Mouse (Mus musculus): ENCODE data around the gene Ang. TPM values are rescaled to one million over a fixed set of nuclear protein-coding genes. Genes with fewer than 3 reads are reported as not detected.
A peak's percentile ranks its signal among the peaks of the same experiment; 100 is the strongest.

Gene Ang
- 3.7 and 3.9 TPM in 2 replicates for polyA plus RNA-seq (2015; fragmentation: Nextera tagmentation; extraction: Ambion mirVana)

DNA sequence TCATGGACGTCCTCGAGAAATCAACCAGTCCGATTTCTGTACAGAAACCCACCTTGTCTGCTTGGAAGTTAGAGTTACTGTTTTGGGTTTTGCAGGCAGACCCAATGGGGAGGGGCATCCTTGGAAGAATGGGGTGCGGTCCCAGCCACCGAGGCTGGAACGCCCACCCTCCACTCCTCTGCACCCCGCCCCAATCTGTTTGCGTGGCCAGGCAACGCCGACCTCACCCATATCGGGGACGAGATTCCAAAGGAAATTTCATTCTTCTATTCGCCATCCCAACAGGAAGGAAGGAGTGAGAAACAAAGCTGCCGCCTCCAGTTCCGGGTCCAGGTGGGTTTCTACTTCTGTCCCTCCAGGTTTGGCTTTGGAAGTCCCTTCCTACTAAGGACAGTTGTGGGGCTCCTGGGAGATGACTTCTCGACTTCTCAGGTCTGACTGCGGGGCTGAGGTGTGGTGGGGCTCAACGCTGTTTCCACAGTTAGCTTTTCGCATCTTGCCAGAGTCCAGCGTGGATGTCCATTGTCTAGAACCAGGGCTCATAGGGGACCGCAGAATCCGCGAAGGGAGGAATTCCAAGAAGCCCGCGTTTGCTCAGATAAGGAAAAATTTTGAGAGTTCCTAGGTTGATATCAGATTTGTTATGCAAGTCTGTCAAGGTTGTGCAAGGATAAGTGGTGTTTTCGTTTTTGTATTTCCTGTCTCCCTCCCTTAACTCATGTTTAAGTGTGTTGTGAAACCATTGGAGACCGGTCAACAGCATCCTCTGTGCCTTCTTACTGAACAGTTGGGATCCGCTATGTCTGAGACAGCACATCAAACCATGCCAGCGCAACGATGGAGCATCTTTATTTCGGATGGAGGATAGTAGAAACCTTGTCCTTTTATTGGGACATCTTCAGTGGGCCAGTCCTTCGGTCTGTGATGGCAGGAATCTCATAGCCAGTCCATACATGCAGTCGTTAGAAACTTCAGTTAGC lies at the start of gene Ang, which contains the start of gene Rnase4:
TSS of gene Ang (plus strand) at position 230 of the 980 bp plus-strand sequence.
TSS of gene Rnase4 (plus strand) at position 157 of the 980 bp plus-strand sequence.
- Histone ChIP-seq H3K9me3 (no peaks in the 10 kb centered on the region), H3K27me3 (no peaks in the 10 kb centered on the region; the same call in 1 of the 2 replicates), H3K27ac (replicated peaks) (peak within 1 kb of the TSS; percentile 83), H3K4me3 (peak within 1 kb of the TSS; percentile 70), H3K36me3 (no peaks in the 10 kb centered on the region), H3K4me1 (replicated peaks) (peaks cover 17% of the 10 kb centered on the region), H3K9ac (peak within 1 kb of the TSS; percentile 76), H3K4me2 (peak within 1 kb of the TSS; percentile 86)
- ATAC-seq (ENCODE audit: low read depth): peak; percentile 25; the same call in 1 of the 2 replicates
- WGBS: 9% methylated on average over 33 of the region's 33 CpGs

DNA sequence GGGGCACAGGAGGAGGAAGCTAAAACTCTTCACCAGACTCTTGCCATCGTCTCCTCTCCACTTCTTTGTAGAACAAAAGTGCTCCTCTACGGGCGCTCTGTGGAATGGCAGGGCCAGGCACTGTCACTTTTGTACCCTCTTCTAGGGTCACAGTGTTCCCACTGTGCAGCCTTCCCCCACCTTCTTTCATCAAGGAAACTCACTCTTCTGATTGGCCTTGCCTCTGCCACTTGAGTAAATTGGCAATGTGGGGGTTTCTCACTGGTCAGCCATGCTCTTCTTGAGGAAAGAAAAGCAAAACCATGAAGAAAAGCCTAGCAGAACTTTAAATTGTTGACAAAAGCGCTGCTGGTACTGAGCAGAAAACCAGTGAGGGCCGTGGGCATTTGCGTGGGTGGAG lies 49.2 kb upstream of the Ang start, which contains the start of gene Rnase9:
TSS of gene Rnase9 (minus strand) at position 101 of the 400 bp plus-strand sequence.
- Histone ChIP-seq H3K27me3 (no peaks in the 10 kb centered on the region), H3K4me1 (replicated peaks) (no peaks in the 10 kb centered on the region), H3K9ac (no peak within 1 kb of the TSS), H3K9me3 (no peaks in the 10 kb centered on the region), H3K4me2 (no peak within 1 kb of the TSS), H3K27ac (replicated peaks) (no peak within 1 kb of the TSS), H3K4me3 (no peak within 1 kb of the TSS), H3K36me3 (no peaks in the 10 kb centered on the region)
- WGBS: 70% methylated on average over 6 of the region's 6 CpGs
- no peak for ATAC-seq (ENCODE audit: low read depth)

DNA sequence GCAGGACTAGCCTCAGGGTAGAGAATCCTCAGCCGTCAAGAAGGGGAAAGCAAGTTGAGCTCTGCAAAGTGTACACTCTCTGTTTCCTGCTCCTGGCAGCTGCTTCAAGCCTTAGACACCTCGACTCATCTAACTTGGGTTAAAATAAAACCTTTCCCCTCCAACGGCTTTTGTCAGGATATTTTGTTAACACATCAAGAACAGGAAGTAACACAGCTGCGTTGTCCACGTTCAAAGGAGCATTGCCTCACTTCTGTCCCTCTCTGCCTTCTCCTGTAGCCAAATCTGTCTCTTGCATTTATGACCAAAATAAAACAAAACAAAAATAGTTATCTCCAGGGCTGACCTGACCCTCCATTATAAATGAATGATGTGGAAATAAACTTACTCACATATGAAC lies 43.1 kb upstream of the Ang start:
- ATAC-seq (ENCODE audit: low read depth): no peak
- Histone ChIP-seq H3K9ac (no peak overlapping the region), H3K4me1 (replicated peaks) (no peaks in the 10 kb centered on the region), H3K4me2 (no peak overlapping the region), H3K36me3 (no peaks in the 10 kb centered on the region), H3K27me3 (no peaks in the 10 kb centered on the region), H3K4me3 (no peak overlapping the region), H3K27ac (replicated peaks) (no peak overlapping the region), H3K9me3 (no peaks in the 10 kb centered on the region)
- 72% methylated on average over 5 of the region's 5 CpGs for WGBS

DNA sequence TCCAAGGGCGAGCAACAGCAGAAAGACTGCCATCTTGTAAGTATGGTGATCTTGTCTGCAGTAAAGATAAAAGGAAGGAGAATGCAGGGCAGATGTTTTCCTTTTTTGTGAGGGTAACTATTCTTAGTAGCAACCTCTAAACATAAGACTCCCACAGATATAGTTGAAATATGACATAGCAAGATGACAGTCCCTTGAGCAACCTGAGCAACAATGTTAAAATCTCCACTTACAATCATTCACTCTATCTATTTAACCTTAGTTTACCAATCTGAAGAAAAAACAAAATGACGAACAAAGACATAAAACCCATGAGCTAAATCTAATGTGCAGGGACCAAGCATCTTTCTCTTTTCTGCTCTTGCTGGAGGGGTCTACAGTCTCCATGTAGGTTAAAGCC lies 40.9 kb upstream of the Ang start, which contains the start of gene Rnase11:
TSS of gene Rnase11 (minus strand) at position 101 of the 400 bp plus-strand sequence.
- no peak within 1 kb of the TSS for H3K4me3 ChIP-seq
- H3K4me2 ChIP-seq: no peak within 1 kb of the TSS
- ATAC-seq (ENCODE audit: low read depth): no peak
- WGBS: 89% methylated on average over 2 of the region's 2 CpGs
- no peak within 1 kb of the TSS for H3K9ac ChIP-seq
- H3K9me3 ChIP-seq: no peaks in the 10 kb centered on the region
- H3K36me3 ChIP-seq: no peaks in the 10 kb centered on the region
- peaks cover 12% of the 10 kb centered on the region; the same call in 1 of the 2 replicates for H3K4me1 ChIP-seq (replicated peaks)
- H3K27me3 ChIP-seq: no peaks in the 10 kb centered on the region
- no peak within 1 kb of the TSS for H3K27ac ChIP-seq (replicated peaks)

DNA sequence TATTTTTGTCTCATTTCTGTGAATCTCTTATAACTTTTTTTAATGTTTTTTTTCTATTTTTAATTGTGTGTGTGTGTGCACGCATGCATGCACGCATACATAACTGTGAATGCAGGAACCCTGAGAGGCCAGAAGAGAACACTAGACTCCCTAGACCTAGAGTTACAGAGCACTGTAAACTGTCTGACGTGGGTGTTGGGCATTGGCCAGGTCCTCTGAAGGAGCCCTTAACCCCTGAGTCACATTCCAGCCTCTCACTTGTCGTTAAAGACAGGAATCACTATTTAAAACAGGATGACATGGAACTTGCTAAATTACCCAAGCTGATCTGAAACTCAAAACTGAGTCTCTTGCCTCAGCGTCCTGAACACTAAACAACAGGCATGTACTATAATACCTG lies 39.0 kb upstream of the Ang start:
- Histone ChIP-seq H3K9ac (no peak overlapping the region), H3K4me3 (no peak overlapping the region), H3K27ac (replicated peaks) (no peak overlapping the region), H3K4me1 (replicated peaks) (peaks cover 12% of the 10 kb centered on the region; the same call in 1 of the 2 replicates), H3K27me3 (no peaks in the 10 kb centered on the region), H3K4me2 (no peak overlapping the region), H3K36me3 (no peaks in the 10 kb centered on the region), H3K9me3 (no peaks in the 10 kb centered on the region)
- no peak for ATAC-seq (ENCODE audit: low read depth)
- 67% methylated on average over 5 of the region's 5 CpGs for WGBS

DNA sequence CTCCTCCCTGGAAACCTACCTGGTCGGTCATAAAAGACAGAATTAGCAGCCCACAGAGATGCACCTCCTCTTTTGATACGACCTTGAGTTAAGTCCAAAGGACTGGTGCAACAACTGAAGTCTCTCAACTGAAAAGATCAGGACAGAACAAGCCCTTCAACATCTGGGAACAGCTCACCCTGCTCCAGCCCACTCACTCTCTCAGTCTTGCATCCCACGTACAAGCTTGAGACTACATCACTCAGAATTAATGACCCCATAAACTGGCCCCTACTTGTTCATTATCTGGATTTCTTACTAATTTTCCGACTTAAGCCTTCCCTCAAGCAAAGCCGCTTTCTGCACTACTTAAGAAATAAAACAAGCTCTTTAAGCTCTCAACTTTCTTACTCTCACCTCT lies 37.8 kb upstream of the Ang start:
- H3K27ac ChIP-seq (replicated peaks): no peak overlapping the region
- H3K4me2 ChIP-seq: no peak overlapping the region
- H3K36me3 ChIP-seq: no peaks in the 10 kb centered on the region
- H3K27me3 ChIP-seq: no peaks in the 10 kb centered on the region
- no peak overlapping the region for H3K9ac ChIP-seq
- H3K9me3 ChIP-seq: no peaks in the 10 kb centered on the region
- no peak for ATAC-seq (ENCODE audit: low read depth)
- peaks cover 12% of the 10 kb centered on the region; the same call in 1 of the 2 replicates for H3K4me1 ChIP-seq (replicated peaks)
- 60% methylated on average over 5 of the region's 5 CpGs for WGBS
- no peak overlapping the region for H3K4me3 ChIP-seq

DNA sequence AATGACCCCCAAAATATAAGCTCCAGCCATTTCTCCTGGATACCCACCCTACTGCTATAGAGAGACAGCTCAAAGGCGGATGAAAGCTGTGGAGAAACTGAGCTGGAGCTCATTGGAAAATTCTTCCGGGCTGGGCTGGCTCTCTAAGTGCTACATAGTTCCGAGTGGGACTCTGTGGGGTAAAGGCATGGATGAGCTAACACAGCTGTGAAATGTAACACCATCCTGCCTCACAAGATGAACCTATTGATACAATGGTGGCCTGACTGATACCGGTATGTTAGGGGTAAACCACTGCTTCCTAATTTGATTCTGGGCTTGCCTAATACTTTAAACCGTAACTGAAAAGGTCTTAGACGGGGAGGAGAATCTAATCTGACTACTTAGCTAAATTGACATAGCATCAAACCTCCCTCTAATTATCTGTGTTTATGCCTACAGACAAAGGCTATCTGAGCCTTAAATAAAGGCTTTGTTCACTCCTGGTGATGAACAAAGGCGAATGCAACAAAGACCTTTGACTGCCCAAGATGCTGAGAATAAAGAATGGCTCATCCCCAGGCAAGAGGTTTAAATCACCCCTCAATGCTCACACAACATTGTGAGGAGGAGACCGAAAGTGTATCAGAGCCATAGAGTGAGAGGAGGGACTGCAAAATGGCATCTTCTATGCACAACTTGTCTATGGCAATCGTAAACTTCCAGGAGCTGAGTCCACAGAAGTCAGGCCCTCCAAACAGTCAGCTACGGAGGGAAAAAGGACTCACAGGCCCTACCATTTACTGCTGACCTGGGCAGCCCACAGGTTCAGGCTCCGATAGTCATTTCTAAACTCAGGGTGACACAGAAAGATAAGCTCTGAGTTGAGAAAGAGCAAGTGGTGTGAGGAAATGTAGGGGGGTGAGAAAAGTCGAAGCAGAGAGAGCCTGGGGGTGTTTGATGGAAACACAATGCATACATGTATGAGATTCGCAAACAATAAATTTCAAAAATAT lies 36.4 kb upstream of the Ang start:
- peak; percentile 23; the same call in 1 of the 2 replicates for ATAC-seq (ENCODE audit: low read depth)
- Histone ChIP-seq H3K27me3 (no peaks in the 10 kb centered on the region), H3K4me1 (replicated peaks) (peaks cover 12% of the 10 kb centered on the region; the same call in 1 of the 2 replicates), H3K4me2 (peak overlapping the region; percentile 5; the same call in 1 of the 2 replicates), H3K27ac (replicated peaks) (no peak overlapping the region), H3K9me3 (no peaks in the 10 kb centered on the region), H3K36me3 (no peaks in the 10 kb centered on the region), H3K4me3 (no peak overlapping the region), H3K9ac (no peak overlapping the region)
- 28% methylated on average over 13 of the region's 13 CpGs for WGBS

DNA sequence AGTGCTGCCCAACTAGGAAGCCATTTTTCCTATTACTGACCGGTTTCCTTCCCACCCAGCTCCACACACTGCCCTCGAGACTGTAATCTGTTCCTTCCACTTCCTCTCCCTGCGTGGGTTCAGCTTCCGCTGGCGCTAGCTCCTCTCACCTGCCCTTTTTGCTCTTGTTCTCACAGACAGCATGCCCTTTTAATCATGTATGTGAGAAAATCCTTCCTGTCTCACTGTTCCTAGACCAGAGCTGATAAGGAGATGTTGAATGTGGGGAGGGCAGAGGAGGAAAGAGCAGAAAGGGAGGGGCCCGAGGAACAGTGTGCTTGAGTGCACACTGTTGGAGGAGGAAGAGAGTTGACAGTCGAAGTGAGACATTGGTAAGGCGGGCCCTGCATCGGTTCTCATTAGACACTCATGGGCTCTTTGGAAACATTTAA lies 33.5 kb upstream of the Ang start, which contains the start of gene Rnase12:
TSS of gene Rnase12 (minus strand) at position 261 of the 431 bp plus-strand sequence.
- no peaks in the 10 kb centered on the region for H3K27me3 ChIP-seq
- no peak within 1 kb of the TSS for H3K4me3 ChIP-seq
- H3K9ac ChIP-seq: no peak within 1 kb of the TSS
- no peaks in the 10 kb centered on the region for H3K36me3 ChIP-seq
- H3K9me3 ChIP-seq: no peaks in the 10 kb centered on the region
- ATAC-seq (ENCODE audit: low read depth): no peak
- WGBS: 77% methylated on average over 9 of the region's 9 CpGs
- H3K27ac ChIP-seq (replicated peaks): no peak within 1 kb of the TSS
- H3K4me1 ChIP-seq (replicated peaks): peaks cover 12% of the 10 kb centered on the region
- no peak within 1 kb of the TSS for H3K4me2 ChIP-seq

DNA sequence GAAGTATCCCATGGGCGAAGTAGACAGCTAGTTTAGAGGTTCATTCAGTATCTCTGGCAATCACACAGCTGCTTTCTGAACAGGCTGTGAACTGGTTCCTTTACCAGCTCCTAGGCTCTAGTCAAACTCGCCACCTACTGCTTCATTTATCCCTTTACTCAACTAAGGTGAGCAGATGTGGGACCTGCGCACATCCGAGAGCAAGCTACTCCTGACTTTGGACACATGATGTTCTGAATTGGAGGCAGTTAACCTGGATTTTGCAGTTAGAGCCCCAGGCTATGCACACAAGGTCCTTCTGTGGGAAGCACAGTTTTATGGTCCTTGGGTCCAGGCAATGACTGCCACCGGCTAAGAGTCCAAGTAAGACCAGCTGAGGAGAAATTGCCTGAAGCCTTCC lies 30.2 kb upstream of the Ang start:
- WGBS: 85% methylated on average over 5 of the region's 5 CpGs
- Histone ChIP-seq H3K27ac (replicated peaks) (no peak overlapping the region), H3K4me3 (no peak overlapping the region), H3K4me2 (no peak overlapping the region), H3K9ac (no peak overlapping the region), H3K4me1 (replicated peaks) (no peaks in the 10 kb centered on the region; the same call in 1 of the 2 replicates), H3K36me3 (no peaks in the 10 kb centered on the region), H3K9me3 (no peaks in the 10 kb centered on the region), H3K27me3 (no peaks in the 10 kb centered on the region)
- ATAC-seq (ENCODE audit: low read depth): no peak

DNA sequence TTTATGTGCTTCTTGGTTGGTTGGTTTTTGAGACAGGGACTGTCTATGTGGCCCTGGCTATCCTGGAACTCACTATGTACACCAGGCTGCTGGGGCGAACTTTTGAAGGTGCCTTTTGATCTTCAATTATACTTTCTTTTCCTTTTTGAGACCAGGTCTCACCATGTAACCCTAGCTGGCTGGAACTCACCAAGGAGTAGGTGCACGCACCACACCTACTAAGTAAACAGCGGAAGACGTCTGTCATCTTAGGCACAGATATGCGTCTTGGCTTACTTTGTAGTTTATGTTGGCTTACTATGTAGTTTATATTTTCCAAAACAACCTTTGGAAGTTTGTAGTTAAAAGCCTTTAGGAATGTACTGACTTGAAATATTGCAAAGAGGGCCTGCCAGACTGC lies 22.0 kb upstream of the Ang start:
- Histone ChIP-seq H3K4me2 (no peak overlapping the region), H3K4me1 (replicated peaks) (peaks cover 10% of the 10 kb centered on the region; the same call in 1 of the 2 replicates), H3K36me3 (no peaks in the 10 kb centered on the region), H3K9ac (no peak overlapping the region), H3K9me3 (no peaks in the 10 kb centered on the region), H3K27ac (replicated peaks) (no peak overlapping the region), H3K27me3 (peaks cover 3% of the 10 kb centered on the region; the same call in 1 of the 2 replicates), H3K4me3 (no peak overlapping the region)
- no peak for ATAC-seq (ENCODE audit: low read depth)
- 86% methylated on average over 5 of the region's 5 CpGs for WGBS

DNA sequence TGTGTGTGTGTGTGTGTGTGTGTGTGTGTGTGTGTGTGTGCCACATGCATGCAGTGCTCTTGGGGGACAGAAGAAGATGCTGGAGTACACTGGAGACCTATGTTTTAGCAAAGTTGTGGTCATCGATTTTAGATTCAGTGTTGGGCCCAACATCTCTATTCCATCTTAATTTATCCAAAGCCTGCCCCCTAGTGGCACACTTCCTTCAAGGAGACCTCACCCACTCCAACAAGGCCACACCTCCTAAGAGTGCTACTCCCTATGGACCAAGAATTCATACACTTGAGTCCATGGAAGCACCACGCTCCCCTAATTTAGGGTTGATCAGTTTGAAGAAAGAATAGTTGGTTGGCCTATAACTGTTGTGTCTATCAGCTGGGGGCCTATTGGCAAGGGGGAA lies 21.3 kb upstream of the Ang start:
- H3K9ac ChIP-seq: no peak overlapping the region
- peaks cover 10% of the 10 kb centered on the region; the same call in 1 of the 2 replicates for H3K4me1 ChIP-seq (replicated peaks)
- H3K9me3 ChIP-seq: no peaks in the 10 kb centered on the region
- peaks cover 3% of the 10 kb centered on the region; the same call in 1 of the 2 replicates for H3K27me3 ChIP-seq
- no peak for ATAC-seq (ENCODE audit: low read depth)
- H3K36me3 ChIP-seq: no peaks in the 10 kb centered on the region
- H3K4me3 ChIP-seq: no peak overlapping the region
- 89% methylated on average over 2 of the region's 2 CpGs for WGBS
- H3K4me2 ChIP-seq: no peak overlapping the region
- no peak overlapping the region for H3K27ac ChIP-seq (replicated peaks)

Measured in neural tube, embryonic 13.5 days (tissue).